13 mouse cellular contexts compared by ENCODE assay signal in genomic region chr8:58886405-58886804, GRCm38 (mm10). TPM values are rescaled to one million over a fixed set of nuclear protein-coding genes. Genes with fewer than 3 reads are reported as not detected.
A peak's percentile ranks its signal among the peaks of the same experiment; 100 is the strongest.
DNase-seq lines count a peak whose midpoint lies in the region; ATAC-seq and TF ChIP-seq lines count a peak whose summit lies in the region.
"Had no signal": no experiment of that assay in that cellular context is flagged by ENCODE, and none has a peak within 500 bp of the region (broad histone marks: within the 10 kb centered on the region; RNA-seq: fewer than 3 reads in every experiment).

No protein-coding gene starts in this region.

- no peak overlapping the region for H3K9ac ChIP-seq in forebrain, postnatal 0 days
- H3K9ac ChIP-seq in forebrain, embryonic 11.5 days (ENCODE audit: low read length) = no peak overlapping the region
- H3K9ac ChIP-seq in liver, adult 2 months (ENCODE audit: low read depth, low read length) = no peak overlapping the region
- H3K9ac ChIP-seq in liver, embryonic 12.5 days = no peak overlapping the region
- H3K9ac ChIP-seq: limb, embryonic 12.5 days; stomach, embryonic 15.5 days had no signal

- DNase-seq in forebrain, postnatal 0 days = no peak
- no peak for DNase-seq in forebrain, embryonic 11.5 days (ENCODE audit: low spot score)
- DNase-seq in liver, adult 2 months (ENCODE audit: extremely low read depth, low read depth, low spot score) = peak; percentile 2
- peak; percentile 6 for DNase-seq in NIH3T3 (ENCODE audit: low read depth)
- peak; percentile 2 to 4 for DNase-seq in kidney, postnatal 36 days
- DNase-seq in right cerebral cortex, postnatal 14 days = no peak

- H3K4me1 ChIP-seq in forebrain, postnatal 0 days (ENCODE audit: insufficient read depth) = no peaks in the 10 kb centered on the region
- no peaks in the 10 kb centered on the region for H3K4me1 ChIP-seq in forebrain, embryonic 11.5 days (replicated peaks; ENCODE audit: control insufficient read depth, insufficient read depth, low read length)
- H3K4me1 ChIP-seq in liver, adult 2 months (ENCODE audit: control insufficient read depth, insufficient read depth, low read length) = no peaks in the 10 kb centered on the region
- H3K4me1 ChIP-seq in liver, embryonic 12.5 days = no peaks in the 10 kb centered on the region
- H3K4me1 ChIP-seq: heart, embryonic 10.5 days; limb, embryonic 12.5 days; megakaryocyte, embryonic 14.5 days; stomach, embryonic 15.5 days had no signal

- H3K27ac ChIP-seq in forebrain, postnatal 0 days (ENCODE audit: low read depth, low read length) = no peak overlapping the region
- no peak overlapping the region for H3K27ac ChIP-seq in forebrain, embryonic 11.5 days (ENCODE audit: low read depth, low read length)
- H3K27ac ChIP-seq in liver, adult 2 months (replicated peaks; ENCODE audit: insufficient read depth, low read depth, low read length) = no peak overlapping the region
- H3K27ac ChIP-seq in liver, embryonic 12.5 days = no peak overlapping the region
- H3K27ac ChIP-seq: heart, embryonic 10.5 days; limb, embryonic 12.5 days; stomach, embryonic 15.5 days had no signal

- no peaks in the 10 kb centered on the region for H3K79me2 ChIP-seq in liver, adult 2 months (ENCODE audit: control insufficient read depth, insufficient read depth, low read length)

- TF ChIP-seq CTCF in forebrain, postnatal 0 days (IDR thresholded peaks at IDR 0.05; ENCODE audit: low read depth) = peak; percentile 46; the same call in 1 of the 2 replicates
- TF ChIP-seq CTCF in liver, adult 2 months (IDR thresholded peaks at IDR 0.05; ENCODE audit: low read depth, low read length) = no peak

- no peaks in the 10 kb centered on the region for H3K36me3 ChIP-seq in forebrain, postnatal 0 days (ENCODE audit: insufficient read depth)
- H3K36me3 ChIP-seq in forebrain, embryonic 11.5 days (ENCODE audit: control insufficient read depth, insufficient read depth, low read length) = no peaks in the 10 kb centered on the region
- H3K36me3 ChIP-seq in liver, adult 2 months (ENCODE audit: control insufficient read depth, insufficient read depth, low read length) = no peaks in the 10 kb centered on the region
- H3K36me3 ChIP-seq in liver, embryonic 12.5 days = no peaks in the 10 kb centered on the region
- H3K36me3 ChIP-seq: heart, embryonic 10.5 days; limb, embryonic 12.5 days; stomach, embryonic 15.5 days had no signal

- H3K4me3 ChIP-seq in forebrain, postnatal 0 days (ENCODE audit: low read depth, low read length) = no peak overlapping the region
- no peak overlapping the region for H3K4me3 ChIP-seq in forebrain, embryonic 11.5 days (ENCODE audit: low read depth, low read length)
- no peak overlapping the region for H3K4me3 ChIP-seq in liver, adult 2 months (ENCODE audit: insufficient read depth, low read depth, low read length)
- no peak overlapping the region for H3K4me3 ChIP-seq in liver, embryonic 12.5 days
- H3K4me3 ChIP-seq: heart, embryonic 10.5 days; limb, embryonic 12.5 days; megakaryocyte, embryonic 14.5 days; stomach, embryonic 15.5 days had no signal

- no peaks in the 10 kb centered on the region for H3K9me3 ChIP-seq in forebrain, postnatal 0 days (ENCODE audit: low read length)
- no peaks in the 10 kb centered on the region for H3K9me3 ChIP-seq in forebrain, embryonic 11.5 days (ENCODE audit: control insufficient read depth, low read length)
- no peaks in the 10 kb centered on the region for H3K9me3 ChIP-seq in liver, embryonic 12.5 days (replicated peaks)
- H3K9me3 ChIP-seq: heart, embryonic 10.5 days; limb, embryonic 12.5 days; megakaryocyte, embryonic 14.5 days; stomach, embryonic 15.5 days had no signal

- TF ChIP-seq POLR2A in liver, adult 2 months (IDR thresholded peaks at IDR 0.05; ENCODE audit: extremely low read depth, insufficient read depth, low read length) = no peak

- WGBS in forebrain, postnatal 0 days = 8% methylated on average over 1 of the region's 1 CpGs
- WGBS in forebrain, embryonic 11.5 days = 40% methylated on average over 1 of the region's 1 CpGs
- WGBS in liver, adult 2 months = 19% methylated on average over 1 of the region's 1 CpGs
- 8% methylated on average over 1 of the region's 1 CpGs for WGBS in liver, embryonic 12.5 days (ENCODE audit: insufficient replicate concordance)

- H3K4me2 ChIP-seq in forebrain, postnatal 0 days (ENCODE audit: low read depth) = no peak overlapping the region
- H3K4me2 ChIP-seq in forebrain, embryonic 11.5 days (ENCODE audit: low read depth, low read length, severe bottlenecking) = no peak overlapping the region
- no peak overlapping the region for H3K4me2 ChIP-seq in liver, embryonic 12.5 days
- H3K4me2 ChIP-seq: limb, embryonic 12.5 days; stomach, embryonic 15.5 days had no signal

- H3K27me3 ChIP-seq in forebrain, postnatal 0 days (ENCODE audit: insufficient read depth, low read length) = no peaks in the 10 kb centered on the region
- no peaks in the 10 kb centered on the region for H3K27me3 ChIP-seq in forebrain, embryonic 11.5 days (ENCODE audit: control insufficient read depth, insufficient read depth, low read length)
- no peaks in the 10 kb centered on the region for H3K27me3 ChIP-seq in liver, adult 2 months (ENCODE audit: control insufficient read depth, insufficient read depth, low read length)
- no peaks in the 10 kb centered on the region for H3K27me3 ChIP-seq in liver, embryonic 12.5 days (replicated peaks)
- H3K27me3 ChIP-seq: limb, embryonic 12.5 days; megakaryocyte, embryonic 14.5 days; stomach, embryonic 15.5 days had no signal

- no peak for ATAC-seq in forebrain, postnatal 0 days
- no peak for ATAC-seq in forebrain, embryonic 11.5 days (replicated peaks; ENCODE audit: low FRiP score)
- ATAC-seq in liver, embryonic 12.5 days = no peak
- ATAC-seq in erythroblast, adult 5-6 weeks (replicated peaks; ENCODE audit: low FRiP score, poor library complexity, severe bottlenecking) = no peak
- ATAC-seq: intestine, embryonic 16.5 days had no signal

RNA-seq across cellular contexts. Expression of gene BC030500, which starts 25.1 kb away (rescaled TPM):
- total RNA-seq in forebrain, postnatal 0 days (2014; rRNA removed) = 7.6 and 17.1 TPM in 2 replicates
- 12.9 and 13.7 TPM in 2 replicates for polyA plus RNA-seq in forebrain, postnatal 0 days (2015; fragmentation: Nextera tagmentation; extraction: Ambion mirVana)
- 0.75 and 1.8 TPM in 2 replicates for polyA plus RNA-seq in forebrain, embryonic 11.5 days (2014; fragmentation: Nextera tagmentation; extraction: Ambion mirVana)
- total RNA-seq in liver, adult 2 months (2014; rRNA removed) = not detected in 2 replicates
- not detected in 2 replicates for polyA plus RNA-seq in liver, adult 2 months (2012; rRNA removed)
- polyA plus RNA-seq in liver, embryonic 12.5 days (2016; fragmentation: Nextera tagmentation; extraction: Ambion mirVana) = not detected in 2 replicates
- total RNA-seq in erythroblast, adult 5-6 weeks (2015; ENCODE audit: low replicate concordance) = not detected in 2 replicates
- total RNA-seq in erythroblast, adult 5-6 weeks (2017; ENCODE audit: low replicate concordance) = not detected in 2 replicates

RNA-seq across cellular contexts. Expression of gene Galntl6, which starts 26.0 kb away (rescaled TPM):
- total RNA-seq in forebrain, postnatal 0 days (2014; rRNA removed) = 27.8 and 29.0 TPM in 2 replicates
- polyA plus RNA-seq in forebrain, postnatal 0 days (2015; fragmentation: Nextera tagmentation; extraction: Ambion mirVana) = 9.4 and 15.0 TPM in 2 replicates
- polyA plus RNA-seq in forebrain, embryonic 11.5 days (2014; fragmentation: Nextera tagmentation; extraction: Ambion mirVana) = 0.91 and 0.97 TPM in 2 replicates
- total RNA-seq in liver, adult 2 months (2014; rRNA removed) = not detected in 2 replicates
- not detected in 2 replicates for polyA plus RNA-seq in liver, adult 2 months (2012; rRNA removed)
- 0.07 and 0.20 TPM in 2 replicates for polyA plus RNA-seq in liver, embryonic 12.5 days (2016; fragmentation: Nextera tagmentation; extraction: Ambion mirVana)
- total RNA-seq in erythroblast, adult 5-6 weeks (2015; ENCODE audit: low replicate concordance) = not detected in 2 replicates
- not detected in 2 replicates for total RNA-seq in erythroblast, adult 5-6 weeks (2017; ENCODE audit: low replicate concordance)

Comparison
In these comparisons a context has a peak if more than half of its experiments do, and no peak if none do; other contexts are left out.
1. DNase-seq: peak in liver, adult 2 months (single experiment), NIH3T3 (single experiment) and kidney, postnatal 36 days (2 of 2); none in forebrain, postnatal 0 days (single experiment), forebrain, embryonic 11.5 days (single experiment) and right cerebral cortex, postnatal 14 days (single experiment).